Mouse (Mus musculus): ENCODE measurements around the gene Gmnc.

The Gmnc gene

DNA sequence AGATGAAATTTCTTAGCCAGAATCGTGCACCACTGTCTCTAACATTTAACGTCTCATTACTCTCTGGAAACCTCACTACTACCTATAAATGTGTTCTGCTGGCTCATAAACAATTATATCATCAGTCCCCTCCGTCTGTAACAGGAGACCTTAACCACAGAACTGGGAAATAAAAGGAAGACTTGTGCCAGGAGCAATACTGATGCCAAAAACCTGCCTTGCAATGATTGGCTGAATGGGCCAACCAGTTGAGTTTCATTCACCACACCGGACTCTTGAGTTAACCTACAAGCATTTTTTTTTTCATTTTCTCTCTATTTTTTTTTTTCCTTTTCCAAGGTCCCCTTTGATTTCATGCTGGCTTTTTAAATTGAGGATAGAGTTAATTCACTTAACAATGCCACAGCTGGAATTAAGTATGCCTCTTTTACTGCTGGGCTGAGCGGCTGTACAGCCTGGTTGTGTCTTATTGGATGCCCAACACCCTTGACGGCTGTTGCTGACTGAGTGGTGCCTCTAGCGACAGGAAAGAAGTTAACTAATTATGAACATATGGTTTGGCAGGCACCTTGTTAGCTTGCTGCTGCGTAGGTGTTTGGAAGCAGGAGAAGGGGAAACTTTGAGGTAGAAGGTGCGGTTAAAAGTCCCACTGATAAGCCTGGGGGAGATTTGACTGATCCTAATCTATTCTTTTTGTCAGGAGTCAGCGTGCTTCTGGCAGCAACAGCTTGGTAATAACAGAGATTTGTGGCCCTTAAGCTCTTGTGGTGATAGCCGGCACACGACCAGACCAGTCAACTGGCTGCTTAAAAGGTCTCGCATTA is at the start of gene Gmnc:
Gene Gmnc, minus strand, starts transcription at position 176 of the 824 bp plus-strand sequence.
- no peak for DNase-seq (ENCODE audit: low spot score)

DNA sequence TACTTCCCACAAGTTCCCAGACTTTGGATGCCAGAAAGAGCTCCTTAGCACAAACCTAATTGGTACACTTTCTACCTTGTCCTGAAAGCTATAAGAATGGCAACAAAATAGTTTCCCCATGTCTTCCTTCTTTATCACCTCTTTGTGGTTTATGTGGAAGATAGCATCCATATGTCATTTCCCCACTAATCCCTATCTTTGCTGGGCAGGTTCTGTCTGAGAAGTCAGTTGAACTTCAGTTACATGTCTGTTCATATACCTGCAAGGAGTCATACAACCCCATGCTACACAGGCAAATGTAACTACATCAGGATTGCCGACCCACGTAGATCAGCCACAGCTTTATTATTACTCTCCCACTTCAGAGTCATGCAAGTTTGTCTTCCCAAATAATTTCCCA is 35.8 kb upstream of the Gmnc start:
- no peak for DNase-seq (ENCODE audit: low spot score)

DNA sequence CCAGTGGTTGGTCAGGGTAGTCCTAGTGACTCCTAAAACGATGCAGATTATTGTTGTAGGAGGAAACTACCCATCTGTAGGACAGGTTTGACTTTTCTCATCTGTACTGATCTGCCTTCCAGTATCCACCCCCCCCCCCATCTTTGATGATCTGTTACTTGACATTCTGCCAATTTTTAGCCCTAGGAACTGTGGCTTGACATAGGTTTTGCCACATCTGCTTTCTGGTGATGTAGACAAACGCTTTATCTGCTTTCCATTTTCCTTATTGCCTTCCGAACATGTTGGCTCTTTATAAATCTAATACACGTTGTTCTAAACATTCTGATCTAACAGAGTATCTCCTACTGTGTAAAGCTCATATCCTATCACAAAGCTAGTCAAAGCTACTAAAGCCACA is 34.8 kb upstream of the Gmnc start:
- no peak for DNase-seq (ENCODE audit: low spot score)

DNA sequence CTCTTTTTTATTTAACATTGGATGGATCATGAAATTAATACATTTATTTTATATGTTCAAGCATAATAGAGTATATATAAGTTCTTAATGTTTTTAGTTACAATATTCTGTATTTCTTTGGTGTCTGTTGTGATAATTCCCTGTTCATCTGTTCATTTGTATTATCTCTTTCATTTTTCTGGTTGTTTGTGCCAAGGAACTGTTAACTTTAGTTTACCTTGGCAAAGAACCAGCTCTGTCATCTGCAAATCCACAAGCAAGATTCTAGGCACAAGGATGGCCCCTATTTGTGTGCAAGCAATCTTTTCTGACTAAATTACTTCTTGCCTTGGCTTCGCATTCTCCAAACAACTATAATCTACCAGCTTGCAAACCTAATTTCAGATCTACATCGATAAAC is 31.3 kb upstream of the Gmnc start:
- no peak for DNase-seq (ENCODE audit: low spot score)

DNA sequence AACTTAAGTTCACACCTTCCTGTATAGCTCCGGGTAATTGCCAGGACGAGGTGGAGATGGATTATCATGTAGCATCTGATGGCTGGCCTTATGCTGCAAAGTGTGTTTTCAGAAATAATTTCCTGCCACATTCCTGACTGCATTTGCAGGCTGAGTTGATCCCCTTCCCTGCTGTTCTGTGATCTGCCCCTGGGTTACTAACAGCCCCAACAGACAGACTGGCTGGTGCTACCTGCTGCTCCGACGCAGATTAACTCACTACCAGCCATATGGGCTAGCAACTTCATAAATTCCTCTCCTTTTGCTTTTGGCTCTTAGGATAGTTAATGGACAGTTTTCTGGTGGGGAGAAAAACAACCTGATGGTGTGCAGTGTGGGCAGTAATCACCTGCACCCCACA is 25.9 kb upstream of the Gmnc start:
- no peak for DNase-seq (ENCODE audit: low spot score)

DNA sequence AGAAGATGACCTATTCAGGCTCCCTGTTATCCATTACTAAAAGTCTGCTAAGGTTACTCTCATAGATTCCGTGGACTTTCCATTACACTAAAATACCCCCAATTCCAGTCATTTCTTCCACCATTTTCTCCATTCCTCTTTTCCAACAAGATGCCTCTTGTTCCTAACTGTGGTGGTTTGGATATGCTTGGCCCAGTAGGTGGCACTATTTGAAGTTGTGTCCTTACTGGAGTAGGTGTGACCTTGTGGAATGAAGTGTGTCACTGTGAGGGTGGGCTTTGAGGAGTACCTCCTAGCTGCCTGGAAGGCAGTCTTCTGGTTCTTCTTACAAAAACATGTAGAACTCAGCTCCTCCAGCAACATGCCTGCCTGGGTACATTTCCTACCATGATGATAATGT is 11.3 kb upstream of the Gmnc start:
- DNase-seq (ENCODE audit: low spot score): no peak

DNA sequence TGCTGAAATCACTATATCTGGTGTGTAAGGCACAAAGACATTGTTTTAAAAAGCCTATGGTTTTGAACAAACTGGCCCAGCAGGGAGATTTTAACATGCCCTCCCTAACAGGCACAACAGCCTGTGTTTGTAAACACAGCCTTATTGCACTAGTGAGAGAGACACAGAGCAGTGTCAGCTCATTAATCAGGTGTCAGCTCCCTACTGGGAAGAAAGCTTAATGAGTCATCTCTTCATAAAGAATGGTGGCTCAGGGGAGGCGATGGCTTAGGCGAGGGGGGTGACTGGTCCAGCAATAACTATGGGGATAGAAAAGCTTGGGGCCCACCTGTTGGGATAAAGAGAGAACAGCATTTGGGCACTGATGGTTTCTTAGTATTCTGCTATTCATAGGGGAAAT is 8.1 kb upstream of the Gmnc start:
- DNase-seq (ENCODE audit: low spot score): no peak

DNA sequence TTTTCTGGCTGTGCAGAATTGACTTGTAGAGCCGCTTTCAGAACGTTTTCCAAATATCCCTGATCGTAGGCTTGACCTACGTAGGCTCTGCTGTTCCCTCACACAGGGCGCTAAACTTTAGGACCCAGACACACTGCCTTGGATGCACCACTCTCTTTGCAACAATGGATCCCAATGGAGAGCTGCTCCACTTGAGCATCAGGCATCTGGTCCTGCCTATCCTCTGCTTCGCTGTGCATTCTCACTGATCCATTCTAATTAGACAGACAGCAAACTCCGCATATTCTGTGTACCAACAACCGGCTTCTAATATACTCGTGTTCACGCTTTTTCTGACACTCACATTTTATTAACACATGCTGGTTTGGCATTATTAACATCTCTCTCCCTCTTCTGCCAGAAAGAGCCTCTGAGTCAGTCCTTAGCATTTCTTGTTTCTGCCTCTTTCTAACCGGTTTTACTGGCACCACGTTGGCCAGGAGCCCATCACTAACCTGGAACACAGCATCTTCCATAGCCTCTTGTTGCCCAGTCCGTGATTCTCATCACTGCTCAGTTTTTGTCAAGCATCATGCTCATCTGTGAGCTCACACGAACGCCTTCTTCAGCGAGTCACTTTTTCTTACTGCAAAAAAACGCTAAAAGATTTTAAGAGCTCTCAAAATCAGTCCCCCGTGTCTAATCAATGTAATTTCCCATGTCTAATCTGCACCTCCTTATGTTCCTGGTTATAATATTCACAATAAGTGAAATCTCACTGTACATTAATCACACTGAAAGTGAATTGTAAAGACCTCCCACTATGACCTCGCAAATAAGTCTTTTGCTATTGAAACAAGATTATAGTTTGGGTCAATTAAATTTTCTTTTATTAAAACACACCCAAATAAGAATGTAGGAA is 1.8 kb downstream of the Gmnc start:
- no peak for DNase-seq (ENCODE audit: low spot score)

DNA sequence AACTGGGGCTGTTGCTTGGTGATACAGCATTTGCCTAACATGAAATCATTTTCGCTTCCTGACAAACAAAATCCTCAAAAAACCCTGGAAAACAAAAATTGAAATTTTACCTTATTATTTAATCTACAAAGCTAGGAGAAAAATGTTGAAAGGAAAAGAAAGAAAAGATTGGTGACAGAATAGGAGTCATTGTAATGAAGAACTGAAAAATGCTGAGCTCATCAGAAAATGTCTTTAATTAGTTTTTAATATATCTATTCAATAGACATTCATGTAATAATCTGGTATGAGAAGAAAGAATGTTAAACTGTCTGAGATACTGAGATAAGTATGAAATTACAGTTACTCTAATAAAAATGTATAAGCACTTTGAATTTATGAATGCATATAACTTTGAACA is 3.3 kb downstream of the Gmnc start:
- no peak for DNase-seq (ENCODE audit: low spot score)

DNA sequence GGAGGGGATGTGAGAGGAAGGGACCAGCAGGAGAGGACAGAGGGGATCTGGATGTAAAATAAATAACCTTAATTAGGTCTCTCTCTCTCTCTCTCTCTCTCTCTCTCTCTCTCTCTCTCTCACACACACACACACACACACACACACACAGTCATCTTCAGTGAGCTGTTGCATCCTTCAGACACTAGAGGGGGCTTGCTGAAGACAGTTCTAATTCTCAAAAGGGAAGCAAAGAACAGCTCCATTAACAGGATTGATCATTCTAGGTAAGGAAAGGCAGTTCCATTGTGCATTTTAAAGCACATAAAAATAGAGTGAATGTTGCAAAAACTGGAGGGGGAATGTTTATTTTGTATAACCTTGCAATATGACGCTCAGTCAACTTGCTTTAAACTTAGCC is 5.7 kb downstream of the Gmnc start:
- no peak for DNase-seq (ENCODE audit: low spot score)

DNA sequence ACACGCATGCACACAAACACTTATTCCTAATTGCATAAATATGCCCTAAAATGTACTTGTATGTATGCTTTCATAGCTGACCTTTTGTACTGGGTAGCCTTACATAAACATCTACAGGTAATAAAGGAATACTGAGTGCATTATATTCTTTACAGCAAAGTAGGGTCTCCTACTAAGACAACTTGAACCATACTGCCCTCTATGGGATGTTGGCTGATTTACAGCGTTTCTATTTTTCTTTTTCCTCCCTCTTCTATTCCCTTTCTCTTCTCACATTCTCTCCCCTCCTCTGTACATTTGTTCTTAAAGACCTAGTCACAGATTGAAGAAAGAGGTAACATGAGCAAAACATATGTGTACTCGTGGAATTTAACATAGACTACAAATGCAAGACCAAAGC is 9.3 kb downstream of the Gmnc start:
- no peak for DNase-seq (ENCODE audit: low spot score)

DNA sequence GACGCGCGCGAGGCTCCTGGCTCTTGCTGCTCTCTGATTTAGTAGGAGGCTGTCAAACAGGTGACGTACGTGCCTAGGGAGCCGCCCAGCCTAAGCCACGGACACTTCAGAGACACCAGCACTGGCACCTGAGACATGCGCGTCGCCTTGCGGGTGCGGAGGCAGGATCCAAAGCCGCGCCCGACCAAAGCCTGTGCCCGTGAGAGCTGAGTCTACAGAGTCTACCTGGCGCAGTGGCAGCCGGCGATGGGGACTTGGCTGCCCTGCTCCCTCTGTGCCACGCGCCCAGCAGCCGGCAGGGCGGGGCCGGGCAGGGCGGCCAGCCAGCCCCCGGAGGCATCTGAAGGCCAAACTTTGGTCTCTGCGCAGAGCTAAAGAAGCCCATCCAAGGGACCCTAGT is 23.5 kb downstream of the Gmnc start:
- peak; percentile 43 for DNase-seq (ENCODE audit: low spot score)

DNA sequence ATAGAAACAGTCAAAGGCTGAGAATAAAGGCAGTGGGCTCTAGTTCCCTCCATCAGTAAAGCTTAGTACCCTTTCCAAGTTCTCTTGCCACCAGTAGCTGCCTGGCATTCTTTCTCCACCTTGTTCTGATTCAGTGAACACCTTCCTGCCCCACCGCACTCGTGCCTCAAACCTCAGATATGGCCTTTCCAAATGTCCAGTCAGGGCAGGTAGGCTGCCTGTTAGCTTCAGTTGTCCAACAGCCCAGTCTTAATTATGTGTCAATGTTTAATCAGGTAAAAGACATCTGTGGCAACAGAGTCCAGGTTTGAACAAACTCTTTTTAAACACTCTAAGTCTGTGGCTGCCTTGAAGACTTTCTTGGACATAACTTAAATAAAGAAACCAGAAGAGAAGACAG is 24.6 kb downstream of the Gmnc start:
- no peak for DNase-seq (ENCODE audit: low spot score)

DNA sequence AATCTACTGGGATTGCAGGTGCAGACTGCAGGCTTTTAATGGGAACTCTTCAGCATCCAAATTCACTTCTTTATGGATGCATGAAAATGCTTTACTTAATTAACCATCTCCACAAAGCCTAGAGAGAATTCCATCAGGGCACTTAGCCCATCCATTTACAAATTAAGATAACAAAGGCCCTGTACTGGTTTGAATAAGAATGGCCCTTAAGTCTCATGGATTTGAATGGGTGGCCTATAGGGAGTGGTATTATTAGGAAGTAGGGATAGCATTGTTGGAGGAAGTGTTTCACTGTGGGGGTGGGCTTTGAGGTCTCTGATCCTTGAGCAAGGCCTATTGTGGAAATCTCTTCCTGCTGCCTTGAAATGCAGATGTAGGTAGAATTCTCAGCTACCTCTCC is 29.5 kb downstream of the Gmnc start:
- no peak for DNase-seq (ENCODE audit: low spot score)

DNA sequence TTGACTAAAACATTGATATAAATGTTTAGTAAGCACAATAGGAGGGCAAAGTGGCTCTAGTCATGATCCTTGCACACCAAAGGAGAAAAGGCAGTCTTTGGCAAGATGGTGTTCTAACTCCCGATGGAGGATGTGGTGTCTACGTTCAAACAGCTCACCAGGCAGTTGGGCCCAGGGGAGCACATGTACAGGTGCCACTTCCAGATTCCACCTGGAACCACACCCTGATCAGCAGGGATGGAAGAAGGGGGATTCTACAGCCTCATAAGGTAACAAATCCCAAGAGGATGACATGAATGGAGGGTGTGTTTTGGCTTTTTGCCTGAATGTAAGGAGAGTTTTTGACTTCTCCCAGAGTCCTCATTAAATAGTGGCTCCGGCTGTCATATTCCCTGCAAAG is 39.9 kb downstream of the Gmnc start:
- no peak for DNase-seq (ENCODE audit: low spot score)

DNA sequence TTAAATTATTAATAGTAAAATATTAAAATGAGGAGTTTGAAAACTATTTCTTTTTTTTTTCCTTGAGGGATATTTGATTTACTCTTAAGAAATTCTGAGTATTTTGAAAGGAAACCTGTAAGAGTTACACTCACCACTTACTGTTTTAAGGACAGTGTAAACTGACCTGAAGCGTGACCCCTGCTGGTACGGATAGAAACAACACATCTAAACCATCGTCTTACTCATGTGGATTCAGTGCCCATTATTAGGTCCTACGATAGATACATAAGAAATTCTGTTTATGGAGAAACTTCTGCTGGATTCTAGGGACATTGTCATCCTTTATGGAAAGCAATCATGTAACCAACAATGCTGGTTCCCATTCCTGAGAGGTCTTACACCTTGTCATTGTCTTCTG is 41.2 kb downstream of the Gmnc start:
- no peak for DNase-seq (ENCODE audit: low spot score)

DNA sequence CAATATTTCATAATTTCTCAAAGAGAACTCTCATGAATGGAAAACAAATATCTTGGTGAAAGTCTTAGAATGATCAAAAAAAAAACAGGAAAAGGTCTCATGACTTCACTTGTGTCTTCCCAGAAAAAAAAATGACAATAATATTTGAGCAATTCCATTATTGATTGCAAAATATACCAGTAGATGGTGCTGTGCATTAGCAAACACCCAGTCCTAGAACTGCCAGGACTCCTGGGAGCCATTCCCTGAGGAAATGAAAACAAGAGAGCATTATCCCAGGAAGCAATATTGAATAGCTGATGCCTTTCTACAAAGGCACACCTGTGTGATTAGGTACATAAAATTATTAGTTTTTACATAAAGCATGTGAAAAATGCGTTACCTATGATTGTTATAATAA is 87.5 kb downstream of the Gmnc start:
- DNase-seq (ENCODE audit: low spot score): no peak

DNA sequence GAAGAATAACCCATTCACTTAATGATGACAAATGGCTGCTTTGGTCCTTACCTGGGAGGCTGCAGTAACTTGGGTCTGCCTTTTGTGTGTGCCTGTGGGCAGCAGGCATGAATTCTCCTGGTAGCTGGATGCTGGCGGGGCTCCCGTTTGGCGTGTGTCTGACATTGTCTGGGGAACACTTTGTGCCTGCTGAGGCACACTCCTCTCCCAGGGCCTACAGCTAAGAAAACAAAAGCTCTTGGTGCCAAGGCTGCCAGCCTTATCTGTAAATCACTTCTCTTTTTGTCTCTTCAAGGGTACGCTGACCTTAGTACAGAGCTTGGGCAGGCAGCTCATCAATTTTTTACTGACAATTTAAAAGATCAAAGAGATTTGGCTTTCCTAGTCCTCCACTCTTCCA is 90.0 kb downstream of the Gmnc start:
- DNase-seq (ENCODE audit: low spot score): peak; percentile 61

DNA sequence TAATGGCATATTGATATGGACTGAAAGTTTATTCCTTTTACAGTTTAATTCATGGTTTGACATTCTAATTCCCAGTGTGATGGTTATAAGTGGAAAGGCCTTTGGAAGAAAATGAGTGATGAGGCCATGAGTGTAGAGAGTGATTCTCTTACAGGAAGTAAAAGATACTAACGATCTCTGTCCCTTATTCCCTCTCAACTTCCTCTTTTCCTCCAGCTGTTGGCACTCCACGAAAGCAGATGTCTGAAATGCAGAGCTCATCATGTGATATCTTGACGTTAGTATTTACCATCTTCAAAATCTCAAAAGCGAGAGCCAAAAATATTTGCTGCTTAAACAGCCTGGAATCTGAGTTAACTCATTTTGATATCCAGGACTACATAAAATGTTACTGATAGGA is 105.1 kb downstream of the Gmnc start:
- DNase-seq (ENCODE audit: low spot score): no peak

DNA sequence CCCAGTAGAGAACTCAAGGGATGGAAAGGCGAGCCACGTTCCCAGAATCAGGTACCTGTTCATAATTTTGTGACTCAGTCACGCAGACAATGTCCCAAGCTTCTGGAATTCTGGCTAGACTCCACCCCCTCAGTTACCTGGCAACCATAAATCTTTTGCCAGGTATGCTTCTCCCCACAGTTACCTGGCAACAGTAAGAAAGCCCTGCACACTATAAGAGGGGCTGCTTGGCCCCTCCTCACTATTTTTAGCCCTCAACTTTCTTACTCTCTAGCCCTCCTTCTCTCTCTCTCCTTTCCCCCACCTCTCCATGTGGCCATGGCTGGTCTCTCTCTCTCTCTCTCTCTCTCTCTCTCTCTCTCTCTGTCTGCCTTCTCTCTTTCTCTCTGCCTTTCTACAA is 114.6 kb downstream of the Gmnc start:
- no peak for DNase-seq (ENCODE audit: low spot score)
